Mouse (Mus musculus) left cerebral cortex, adult 11 months (tissue): ENCODE data around the gene Ap1ar.

Experiments
- DNase-seq: peaks from one replicate; pipeline ENCODE4 v3.0.0; 2022; ENCODE audit warnings: low spot score

Ap1ar gene

GRCm38 (mm10) chr3:127837154-127837865 is at the start of gene Ap1ar:
Gene Ap1ar (minus strand): TSS chr3:127837523.
- peak; percentile 94 for DNase-seq

- DNase-seq = no peak
Observed at GRCm38 (mm10) chr3:127881684-127882083, 44.4 kb upstream of the Ap1ar start.

DNA sequence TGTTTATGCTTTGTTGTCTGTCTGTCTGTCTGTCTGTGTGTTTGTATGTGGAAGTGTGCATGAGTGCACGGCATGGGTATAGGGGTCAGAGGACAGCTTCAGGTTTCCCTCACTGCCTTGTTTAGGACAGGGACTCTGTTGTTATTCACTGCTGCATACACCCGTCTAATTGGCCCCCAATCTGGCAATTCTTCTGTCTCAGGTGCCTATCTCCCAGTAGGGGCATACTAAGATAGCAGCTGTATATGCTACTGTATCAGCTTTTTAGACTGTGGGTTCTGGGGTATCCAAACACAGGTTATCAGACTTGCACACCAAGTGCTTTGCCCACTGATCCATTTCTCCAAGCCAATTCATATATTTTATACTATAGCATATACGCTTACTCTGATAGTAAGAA is 42.6 kb upstream of the Ap1ar start:
- DNase-seq = no peak

DNA sequence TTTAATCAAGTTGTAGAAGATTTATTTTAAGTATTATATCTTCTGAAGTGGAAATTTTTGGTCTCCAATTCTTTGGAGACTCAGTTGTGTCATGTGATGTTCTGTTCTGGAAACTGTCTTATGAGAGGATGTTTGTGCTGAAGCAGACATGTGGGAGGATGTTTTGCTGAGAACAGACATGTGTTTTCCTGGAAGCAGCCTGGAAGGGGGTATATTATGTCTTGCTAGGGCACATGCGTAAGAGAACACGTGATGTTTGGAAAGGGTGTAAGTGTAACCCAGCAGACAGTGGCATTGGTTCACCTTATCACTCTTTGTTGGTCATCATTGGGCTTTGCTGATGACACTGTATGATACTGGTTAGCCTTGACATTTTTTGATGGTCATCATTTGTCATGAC is 38.2 kb upstream of the Ap1ar start:
- no peak for DNase-seq

DNA sequence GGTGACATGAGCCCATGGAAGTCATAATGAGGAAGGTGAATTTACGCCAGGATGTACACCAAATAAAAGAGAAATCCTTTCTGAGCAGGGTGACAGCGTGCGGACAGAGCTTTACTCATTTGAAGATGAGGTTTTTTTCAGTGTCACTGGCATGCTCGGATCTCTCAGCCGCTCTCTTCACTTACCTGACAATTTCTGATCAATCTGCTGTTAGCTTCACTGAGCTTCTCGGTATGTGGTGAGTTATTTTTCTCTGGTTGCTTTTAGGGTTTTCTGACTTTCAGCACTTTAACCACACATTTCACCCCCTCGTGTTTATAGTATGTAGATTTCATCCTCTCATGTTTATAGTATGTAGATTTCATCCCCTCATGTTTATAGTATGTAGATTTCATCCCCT is 37.7 kb upstream of the Ap1ar start:
- no peak for DNase-seq

DNA sequence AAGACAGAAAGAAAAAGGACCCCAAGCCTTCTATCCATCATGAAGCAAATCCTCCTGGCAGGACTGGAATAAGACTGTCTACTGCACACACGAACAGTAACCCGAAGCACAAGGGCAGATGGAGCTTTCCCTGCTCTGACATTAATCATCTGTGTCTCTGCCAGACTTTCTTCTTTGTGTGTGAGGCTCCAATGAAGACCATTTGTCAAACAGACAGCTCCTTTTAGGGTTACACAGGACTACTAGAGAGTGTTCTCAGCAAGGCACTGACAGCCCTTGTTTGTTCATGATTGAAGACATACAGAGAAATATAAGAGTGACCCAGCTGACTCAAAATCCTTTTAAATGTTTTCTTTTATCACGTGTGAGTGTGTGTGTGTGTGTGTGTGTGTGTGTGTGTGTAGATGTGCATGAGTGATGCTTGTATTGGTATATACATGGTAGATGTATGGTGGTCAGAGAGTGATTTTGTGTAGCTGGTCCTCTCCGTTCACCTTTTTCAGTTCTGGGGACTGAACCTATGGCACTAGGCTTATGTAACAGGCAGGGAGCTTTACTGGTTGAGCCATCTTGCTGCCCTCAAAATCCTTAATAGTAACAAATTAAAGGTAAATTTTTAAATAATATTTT is 37.0 kb upstream of the Ap1ar start:
- DNase-seq = no peak

DNA sequence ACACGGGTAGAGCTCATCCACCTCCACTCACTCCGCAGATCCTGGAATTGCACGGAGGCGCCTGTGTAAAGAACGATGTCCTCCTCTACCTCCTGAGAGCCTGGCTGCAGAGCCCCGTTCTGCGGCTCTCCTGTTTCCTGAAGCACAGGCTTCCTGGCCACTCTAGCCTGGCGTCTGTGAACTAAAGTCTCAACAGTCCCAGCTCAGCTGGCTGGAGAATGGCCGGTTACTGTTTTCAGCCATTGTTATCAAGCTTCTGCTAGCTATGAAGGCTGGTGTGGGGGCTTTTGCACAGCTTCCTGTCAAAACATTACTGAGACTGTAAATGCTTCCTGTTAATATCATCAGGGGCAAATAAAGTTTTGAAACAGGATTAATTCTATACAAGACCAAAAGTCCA is 34.3 kb upstream of the Ap1ar start:
- no peak for DNase-seq

DNA sequence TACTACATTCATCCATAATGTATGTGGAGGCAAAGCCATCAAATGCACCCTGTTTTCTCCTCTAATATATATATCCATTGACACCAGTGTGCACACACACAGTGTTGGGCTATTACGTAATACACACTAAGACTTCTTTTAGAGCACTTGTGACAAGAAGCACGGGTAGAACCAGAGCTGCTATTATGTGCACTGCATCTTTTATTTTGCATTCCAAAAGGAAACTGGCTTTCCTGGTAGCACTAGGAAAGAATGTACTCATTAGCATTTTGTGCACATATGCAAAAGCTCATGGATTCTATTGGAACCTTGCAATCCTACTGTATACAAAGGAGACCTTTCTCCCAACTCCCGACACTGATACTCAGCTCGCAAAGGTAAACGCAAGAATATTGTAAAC is 31.6 kb upstream of the Ap1ar start:
- no peak for DNase-seq

- DNase-seq = no peak
Observed at GRCm38 (mm10) chr3:127868046-127868758, 30.9 kb upstream of the Ap1ar start.

GRCm38 (mm10) chr3:127864242-127864641 is 26.9 kb upstream of the Ap1ar start:
- no peak for DNase-seq

DNA sequence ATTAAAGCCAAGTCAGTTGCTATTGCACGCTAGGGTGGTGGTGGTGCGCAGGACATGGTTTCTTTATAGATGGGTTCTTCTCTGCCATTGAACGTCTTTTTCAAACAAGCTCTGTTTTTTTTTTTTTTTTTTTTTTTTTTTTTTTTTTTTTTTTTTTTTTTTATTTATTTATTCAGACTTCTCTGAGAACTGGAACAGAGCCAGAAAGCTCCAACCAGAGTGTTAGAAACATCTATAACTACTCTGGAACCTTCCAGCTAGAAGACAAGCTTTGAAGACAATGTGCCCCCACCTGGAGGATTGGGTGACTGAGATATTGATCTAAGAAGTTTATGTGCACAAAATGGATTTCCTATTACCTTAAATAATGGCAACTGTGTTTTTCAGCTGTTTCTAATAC is 26.2 kb upstream of the Ap1ar start:
- no peak for DNase-seq

GRCm38 (mm10) chr3:127862479-127862878 is 25.2 kb upstream of the Ap1ar start:
- no peak for DNase-seq

- DNase-seq = no peak
Observed at GRCm38 (mm10) chr3:127861340-127861739, 24.0 kb upstream of the Ap1ar start.

DNA sequence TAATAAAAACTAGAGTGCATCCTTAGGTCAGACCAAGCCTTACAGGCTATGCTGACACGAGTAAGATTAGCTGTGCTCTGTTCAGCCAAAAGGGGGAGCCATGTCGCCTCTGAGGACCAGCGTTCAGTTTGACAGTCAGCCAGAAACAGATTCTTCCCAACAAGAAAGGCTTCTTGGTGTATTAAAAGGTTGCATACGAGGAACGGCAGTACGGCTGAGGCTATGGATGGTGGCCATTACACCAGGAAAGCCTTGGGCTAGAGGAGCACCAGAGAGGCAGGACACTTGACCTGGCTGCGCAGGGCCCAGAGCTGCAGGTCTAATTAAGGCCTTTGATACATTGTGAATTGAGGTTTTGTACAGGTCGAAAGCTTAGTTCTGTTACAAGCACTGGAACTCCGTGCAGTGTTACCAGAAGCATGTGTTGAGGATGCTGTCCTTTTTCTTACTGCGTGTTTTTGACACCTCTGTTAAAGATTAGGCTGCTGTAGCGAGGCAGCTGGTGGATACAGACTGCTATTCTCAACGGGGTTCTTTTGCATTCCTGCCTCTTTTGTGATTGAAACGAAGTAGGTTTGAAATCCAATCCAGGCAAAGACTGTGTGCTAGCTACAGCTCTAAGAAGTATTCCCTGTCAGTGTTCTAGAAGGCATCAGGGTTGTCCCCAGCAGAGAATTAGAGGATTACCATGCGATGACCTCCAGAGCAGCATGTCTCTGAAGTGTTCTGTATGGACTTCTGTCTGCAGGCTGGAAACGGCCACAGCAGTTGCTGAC is 16.3 kb upstream of the Ap1ar start:
- DNase-seq = peak; percentile 42

GRCm38 (mm10) chr3:127852722-127853121 is 15.4 kb upstream of the Ap1ar start:
- DNase-seq = no peak

GRCm38 (mm10) chr3:127850776-127851646 is 13.7 kb upstream of the Ap1ar start:
- DNase-seq = no peak

GRCm38 (mm10) chr3:127849922-127850321 is 12.6 kb upstream of the Ap1ar start:
- DNase-seq = no peak

DNA sequence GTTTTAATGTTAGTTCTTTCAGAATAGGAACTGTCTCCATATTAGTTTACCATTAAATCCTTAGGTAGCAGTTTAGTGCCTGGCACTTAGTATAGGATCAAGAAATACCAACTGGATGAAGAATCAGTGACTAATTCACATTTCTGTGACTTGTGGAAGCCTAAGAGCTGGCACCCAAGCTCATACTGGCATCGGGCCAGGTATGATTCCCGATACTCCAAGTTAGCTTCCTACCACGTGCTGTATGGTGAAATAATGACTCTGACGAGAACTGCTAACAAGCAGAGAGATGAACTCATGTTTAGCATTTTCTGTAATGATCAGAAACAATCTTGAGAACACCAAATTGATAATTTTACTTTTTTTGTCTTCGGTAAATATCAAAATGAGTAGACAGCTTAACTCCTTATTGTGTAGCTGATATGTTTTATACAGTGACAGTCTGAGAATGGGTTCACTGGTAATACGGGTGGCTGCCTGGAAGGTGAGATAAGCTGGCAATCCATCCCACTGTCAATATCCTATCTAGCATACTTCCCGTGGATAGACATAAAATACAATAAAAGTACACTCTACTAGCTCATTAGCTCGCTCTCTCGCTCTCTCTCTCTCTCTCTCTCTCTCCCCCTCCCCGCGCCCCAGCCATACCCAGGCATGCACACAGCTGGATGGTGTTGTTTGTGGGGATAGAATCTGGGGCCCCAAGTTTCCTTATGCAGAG is 10.9 kb upstream of the Ap1ar start:
- no peak for DNase-seq

- no peak for DNase-seq
Observed at GRCm38 (mm10) chr3:127843941-127844327, 6.6 kb upstream of the Ap1ar start.

GRCm38 (mm10) chr3:127843324-127843940 is 6.1 kb upstream of the Ap1ar start:
- DNase-seq = no peak
